Mouse (Mus musculus) stomach, adult 2 months (tissue): Measurements from ENCODE around the gene Igfals. TPM values are rescaled to one million over a fixed set of nuclear protein-coding genes. Genes with fewer than 3 reads are reported as not detected.

ENCODE experiments used
- polyA plus RNA-seq: library from polyadenylated mRNA; depleted of rRNA; stranded (reverse); fragments of >200 nt; gene quantifications from 2 replicates; pipeline ENCODE4 v1.2.3, GENCODE M21; 2012; rRNA removed

The Igfals gene
- 2.3 and 5.1 TPM in 2 replicates for polyA plus RNA-seq

GRCm38 (mm10) chr17:24865776-24866175, at the start of gene Igfals:
TSS of gene Igfals (plus strand) at chr17:24865997.

GRCm38 (mm10) chr17:24839842-24840241, 26.0 kb upstream of the Igfals start, which contains the start of gene Hagh:
TSS of gene Hagh (plus strand) at chr17:24840143.

GRCm38 (mm10) chr17:24850065-24850772, 15.6 kb upstream of the Igfals start, which contains the start of gene Fahd1:
TSS of gene Fahd1 (minus strand) at chr17:24850364.

GRCm38 (mm10) chr17:24886134-24886931, 20.5 kb downstream of the Igfals start, which contains the start of the genes Nubp2 and Spsb3:
TSS of gene Nubp2 (minus strand) at chr17:24886349.
TSS of gene Spsb3 (plus strand) at chr17:24886643.

GRCm38 (mm10) chr17:24894995-24895547, 29.3 kb downstream of the Igfals start, which contains the start of the genes Eme2 and Mrps34:
TSS of gene Eme2 (minus strand) at chr17:24895087.
TSS of gene Mrps34 (plus strand) at chr17:24895116.

DNA sequence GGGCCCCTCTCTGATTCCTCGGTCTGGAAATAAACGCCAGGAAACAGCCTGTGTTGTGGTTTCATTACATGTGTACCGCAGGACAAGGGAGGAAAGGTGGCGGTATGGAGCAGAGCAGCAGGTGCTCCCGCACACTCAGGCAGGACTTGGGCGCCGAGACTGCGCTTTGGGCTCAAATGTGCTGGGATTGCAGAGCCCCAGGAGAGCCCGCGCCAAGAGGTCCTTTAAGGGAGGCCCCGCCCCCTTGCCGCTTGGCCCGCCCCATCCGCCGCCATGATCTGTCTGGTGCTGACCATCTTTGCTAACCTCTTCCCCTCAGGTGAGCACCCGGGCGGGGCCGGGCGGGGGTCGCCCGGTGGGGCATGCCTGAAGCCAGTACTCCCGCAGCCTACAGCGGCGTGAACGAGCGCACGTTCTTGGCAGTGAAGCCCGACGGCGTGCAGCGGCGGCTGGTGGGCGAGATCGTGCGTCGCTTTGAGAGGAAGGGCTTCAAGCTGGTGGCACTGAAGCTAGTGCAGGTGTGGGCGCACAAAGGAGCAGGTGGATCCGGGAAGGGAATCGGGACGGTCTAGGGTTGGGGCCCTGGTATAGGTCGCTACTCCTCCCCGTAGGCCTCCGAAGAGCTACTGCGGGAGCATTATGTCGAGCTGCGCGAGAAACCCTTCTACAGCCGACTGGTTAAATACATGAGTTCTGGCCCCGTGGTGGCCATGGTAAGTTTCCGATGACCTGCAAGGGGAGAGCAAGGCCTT, 30.6 kb downstream of the Igfals start, which contains the start of gene Nme3:
Gene Nme3 (plus strand): TSS at position 260 of the 752 bp plus-strand sequence.

Other genes starting within 250 kb of the Igfals start
- gene Tsc2, start 233.4 kb upstream of the Igfals start, polyA plus RNA-seq, result 76.4 and 92.7 TPM in 2 replicates
- gene Nthl1, start 233.3 kb upstream of the Igfals start, polyA plus RNA-seq, result 4.2 and 7.1 TPM in 2 replicates
- gene Slc9a3r2, start 215.7 kb upstream of the Igfals start, polyA plus RNA-seq, result 79.0 and 91.9 TPM in 2 replicates
- 82.5 and 162 TPM in 2 replicates for gene Npw, start 207.5 kb upstream of the Igfals start, polyA plus RNA-seq
- gene Zfp598, start 196.3 kb upstream of the Igfals start, polyA plus RNA-seq, result 38.5 and 39.1 TPM in 2 replicates
- gene Syngr3, start 176.0 kb upstream of the Igfals start, polyA plus RNA-seq, result 1.4 and 1.7 TPM in 2 replicates
- 7.2 and 30.2 TPM in 2 replicates for gene Gfer, start 169.8 kb upstream of the Igfals start, polyA plus RNA-seq
- 11.3 and 12.3 TPM in 2 replicates for gene Noxo1, start 169.8 kb upstream of the Igfals start, polyA plus RNA-seq
- gene Tbl3, start 158.3 kb upstream of the Igfals start, polyA plus RNA-seq, result 25.5 and 30.0 TPM in 2 replicates
- 0.13 and 0.33 TPM in 2 replicates for gene Rnf151, start 147.9 kb upstream of the Igfals start, polyA plus RNA-seq
- gene Rps2, start 147.9 kb upstream of the Igfals start, polyA plus RNA-seq, result 1,596 and 3,241 TPM in 2 replicates
- gene Ndufb10, start 141.5 kb upstream of the Igfals start, polyA plus RNA-seq, result 158 and 263 TPM in 2 replicates
- gene Rpl3l, start 138.2 kb upstream of the Igfals start, polyA plus RNA-seq, result 2.5 and 3.6 TPM in 2 replicates
- 78.4 and 78.5 TPM in 2 replicates for gene Msrb1, start 129.4 kb upstream of the Igfals start, polyA plus RNA-seq
- 3.0 and 3.9 TPM in 2 replicates for gene Hs3st6, start 113.0 kb upstream of the Igfals start, polyA plus RNA-seq
- not detected in 2 replicates for gene Meiob, start 61.7 kb upstream of the Igfals start, polyA plus RNA-seq
- gene Hagh, start 25.9 kb upstream of the Igfals start, polyA plus RNA-seq, result 37.2 and 61.0 TPM in 2 replicates
- gene Fahd1, start 15.6 kb upstream of the Igfals start, polyA plus RNA-seq, result 5.4 and 6.5 TPM in 2 replicates
- gene Nubp2, start 20.4 kb downstream of the Igfals start, polyA plus RNA-seq, result 17.6 and 19.5 TPM in 2 replicates
- 55.4 and 87.4 TPM in 2 replicates for gene Spsb3, start 20.6 kb downstream of the Igfals start, polyA plus RNA-seq
- 12.9 and 16.6 TPM in 2 replicates for gene Eme2, start 29.1 kb downstream of the Igfals start, polyA plus RNA-seq
- 92.5 and 285 TPM in 2 replicates for gene Mrps34, start 29.1 kb downstream of the Igfals start, polyA plus RNA-seq
- 25.7 and 28.0 TPM in 2 replicates for gene Nme3, start 30.5 kb downstream of the Igfals start, polyA plus RNA-seq
- 31.3 and 37.0 TPM in 2 replicates for gene Mapk8ip3, start 71.0 kb downstream of the Igfals start, polyA plus RNA-seq
- 2.4 and 3.6 TPM in 2 replicates for gene Jpt2, start 94.7 kb downstream of the Igfals start, polyA plus RNA-seq
- 2.9 and 4.7 TPM in 2 replicates for gene Cramp1l, start 149.8 kb downstream of the Igfals start, polyA plus RNA-seq
- gene Ift140, start 150.1 kb downstream of the Igfals start, polyA plus RNA-seq, result 2.1 and 2.7 TPM in 2 replicates
- gene Tmem204, start 217.6 kb downstream of the Igfals start, polyA plus RNA-seq, result 17.1 and 18.2 TPM in 2 replicates
- 7.1 and 7.3 TPM in 2 replicates for gene Telo2, start 250.0 kb downstream of the Igfals start, polyA plus RNA-seq